Mouse (Mus musculus) spleen, postnatal 14 days (tissue): Measurements from ENCODE around the gene Tsnax.
A peak's percentile ranks its signal among the peaks of the same experiment; 100 is the strongest.

Experiments
- DNase-seq, 2 experiments: peaks; one replicate each; pipeline ENCODE4 v3.0.0; 2021 to 2022; ENCODE audit warnings: low spot score in 2 of 2

Gene Tsnax

GRCm38 (mm10) chr8:125012695-125013627, at the start of gene Tsnax:
Gene Tsnax, plus strand, starts transcription at chr8:125012997.
- peak; percentile 60 to 77 for DNase-seq

- no peak for DNase-seq
Measured at GRCm38 (mm10) chr8:124963246-124963645, 49.6 kb upstream of the Tsnax start.

GRCm38 (mm10) chr8:124964966-124965365, 47.8 kb upstream of the Tsnax start:
- no peak for DNase-seq

DNA sequence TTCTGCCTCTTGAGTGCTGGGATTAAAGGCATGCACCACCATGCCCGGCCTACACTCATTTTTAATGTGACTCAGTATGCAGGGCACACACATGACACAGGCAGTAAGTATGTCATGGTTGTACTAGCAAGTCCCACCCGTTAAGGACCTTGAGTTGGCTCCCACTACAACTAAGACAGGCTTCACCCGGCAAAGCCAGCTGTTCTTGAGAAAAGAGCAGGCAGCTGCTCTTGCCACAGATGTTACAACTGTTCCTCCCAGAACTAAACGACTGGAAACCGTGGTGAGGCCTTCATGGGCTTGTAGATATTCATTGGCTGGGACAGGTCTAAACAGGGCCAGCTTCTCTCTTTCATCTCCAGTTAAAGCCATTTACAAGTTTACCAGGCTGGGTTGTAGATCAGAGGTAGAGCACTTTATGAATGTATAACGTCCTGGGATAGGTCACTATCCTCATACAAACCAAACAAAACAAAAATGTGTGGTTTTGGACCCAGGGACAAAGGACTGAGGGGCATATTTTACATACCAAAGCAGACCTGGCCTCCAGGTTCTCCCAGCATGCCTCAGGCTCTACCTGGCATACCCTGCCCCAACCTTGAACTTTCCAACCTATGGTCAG, 42.4 kb upstream of the Tsnax start:
- DNase-seq, result no peak

GRCm38 (mm10) chr8:124973221-124973620, 39.6 kb upstream of the Tsnax start:
- no peak for DNase-seq

GRCm38 (mm10) chr8:124974254-124974653, 38.5 kb upstream of the Tsnax start:
- no peak for DNase-seq

GRCm38 (mm10) chr8:124976211-124976610, 36.6 kb upstream of the Tsnax start:
- DNase-seq, result no peak

DNA sequence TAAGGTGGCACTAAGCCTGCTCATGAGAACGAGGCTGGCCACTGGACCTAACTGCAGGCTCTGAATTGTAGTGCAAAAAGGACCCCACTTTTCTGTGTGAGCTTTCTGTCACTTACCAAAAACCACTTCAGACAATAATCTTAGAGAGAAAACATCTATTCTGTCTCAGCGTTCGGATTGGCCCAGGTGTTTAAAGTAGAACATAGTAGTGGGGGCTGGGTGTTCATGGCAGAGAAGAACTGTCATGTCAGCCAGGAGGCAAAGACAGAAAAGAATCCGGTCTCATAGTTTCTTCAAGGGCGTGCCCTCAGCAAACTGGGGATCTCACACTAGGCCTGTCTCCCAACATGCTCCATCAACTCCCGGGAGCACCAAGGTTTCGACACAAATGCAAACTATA, 34.8 kb upstream of the Tsnax start:
- no peak for DNase-seq

DNA sequence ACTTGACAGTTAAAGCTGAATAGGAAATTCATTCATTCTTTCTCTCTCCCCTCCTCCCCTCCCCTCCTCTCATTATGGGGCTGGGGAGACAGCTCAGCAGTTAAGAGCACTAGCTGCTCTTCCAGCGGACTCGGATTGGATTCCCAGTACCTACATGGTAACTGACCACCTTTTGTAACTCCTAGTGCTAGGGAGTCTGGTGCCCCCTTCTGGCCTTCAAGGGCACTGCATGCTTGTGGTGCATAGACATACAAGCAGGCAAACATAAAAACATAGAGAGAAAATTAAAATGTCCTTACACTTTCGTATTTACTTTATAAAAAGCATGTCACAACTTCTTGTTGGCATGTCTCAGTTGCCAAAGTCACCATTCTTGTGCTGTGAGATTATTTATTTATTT, 32.8 kb upstream of the Tsnax start:
- DNase-seq, result peak in 1 of 2 experiments; percentile 7

DNA sequence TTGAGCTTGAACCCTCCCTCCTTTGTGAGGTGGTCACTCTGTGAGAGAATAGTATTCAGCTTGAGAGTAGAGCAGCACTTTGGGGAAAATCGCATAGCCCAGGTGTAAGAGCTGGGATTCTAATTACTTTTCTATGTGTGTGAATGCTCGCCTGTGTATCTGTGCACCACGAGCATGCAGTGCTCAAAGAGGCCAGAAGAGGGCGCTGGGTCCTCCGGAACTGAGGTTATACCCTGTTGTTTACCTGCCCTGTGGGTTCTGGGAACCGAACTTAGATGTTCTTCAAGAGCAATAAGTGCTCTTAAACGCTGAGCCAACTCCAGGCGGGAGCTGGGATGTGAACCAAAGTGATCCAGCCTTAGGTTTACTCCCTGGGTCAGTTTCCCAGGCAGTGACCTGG, 32.0 kb upstream of the Tsnax start:
- no peak for DNase-seq

DNA sequence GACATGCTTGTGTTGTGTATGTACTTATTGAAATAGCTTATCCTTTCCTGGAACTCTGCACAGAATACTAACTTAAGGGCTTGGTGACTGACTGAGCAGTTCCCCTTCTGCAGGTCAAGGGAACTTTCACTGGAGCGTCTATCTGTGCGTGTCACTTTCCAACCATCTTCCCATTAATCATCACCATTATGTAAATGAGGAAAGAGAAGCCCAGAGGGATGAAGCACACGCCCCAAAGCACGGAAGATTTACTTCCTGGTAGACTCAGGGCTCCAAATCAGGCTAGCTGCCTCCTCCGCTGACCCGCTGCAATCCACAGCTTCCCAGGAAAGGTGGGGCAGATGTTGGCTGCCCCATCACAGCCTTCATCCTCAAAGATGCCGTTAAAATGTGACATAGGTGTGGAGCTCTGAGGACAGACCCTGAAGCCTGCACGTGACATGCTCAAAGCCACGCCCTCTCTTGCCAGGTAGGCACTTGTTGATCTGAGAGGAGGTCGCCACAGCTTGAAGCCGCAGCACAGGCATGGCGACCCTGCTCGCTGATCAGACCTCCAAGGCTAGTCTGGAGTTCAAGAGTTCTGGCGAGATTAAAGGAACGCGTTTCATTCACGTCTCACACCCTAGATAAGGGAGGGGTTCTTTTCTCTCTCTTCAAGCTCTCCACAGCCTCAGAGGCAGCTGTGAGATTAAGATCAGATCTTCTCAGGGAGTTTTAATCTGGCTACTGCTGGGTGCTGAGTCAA, 21.7 kb upstream of the Tsnax start:
- no peak for DNase-seq

DNA sequence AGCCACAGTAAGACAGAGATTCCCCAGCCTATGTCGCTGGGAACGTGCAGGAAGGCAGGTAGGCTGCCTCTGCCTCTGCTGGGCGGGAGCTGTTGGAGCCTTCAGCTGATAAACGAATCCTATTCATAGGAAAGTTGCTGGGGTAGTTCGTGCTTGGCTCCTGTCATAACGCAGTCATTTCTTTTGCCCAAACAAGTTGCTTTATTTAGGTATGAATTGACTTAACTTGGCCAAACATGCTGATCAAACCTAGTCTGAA, 21.2 kb upstream of the Tsnax start:
- DNase-seq, result no peak

DNA sequence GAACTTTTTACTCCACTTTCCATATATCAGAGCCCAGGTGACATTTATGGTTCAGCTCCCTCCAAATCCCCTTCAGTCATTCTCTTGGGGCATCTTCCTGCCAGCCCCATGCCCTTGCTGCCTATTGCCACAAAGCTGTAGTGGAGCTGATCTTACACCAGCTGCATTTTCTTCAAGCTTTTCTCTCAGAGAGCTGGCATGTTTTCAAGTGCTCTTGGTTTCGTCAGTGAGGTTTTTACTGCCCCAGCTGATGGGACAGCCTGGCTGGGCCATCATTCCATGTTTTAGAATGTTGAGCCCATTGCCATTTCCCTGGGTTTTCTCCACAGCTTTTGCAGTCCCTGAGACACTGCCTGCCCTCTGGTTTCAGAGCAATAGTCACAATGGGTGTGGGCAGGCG, 17.0 kb upstream of the Tsnax start:
- DNase-seq, result no peak

- no peak for DNase-seq
Measured at GRCm38 (mm10) chr8:125024085-125024484, 11.3 kb downstream of the Tsnax start.

DNA sequence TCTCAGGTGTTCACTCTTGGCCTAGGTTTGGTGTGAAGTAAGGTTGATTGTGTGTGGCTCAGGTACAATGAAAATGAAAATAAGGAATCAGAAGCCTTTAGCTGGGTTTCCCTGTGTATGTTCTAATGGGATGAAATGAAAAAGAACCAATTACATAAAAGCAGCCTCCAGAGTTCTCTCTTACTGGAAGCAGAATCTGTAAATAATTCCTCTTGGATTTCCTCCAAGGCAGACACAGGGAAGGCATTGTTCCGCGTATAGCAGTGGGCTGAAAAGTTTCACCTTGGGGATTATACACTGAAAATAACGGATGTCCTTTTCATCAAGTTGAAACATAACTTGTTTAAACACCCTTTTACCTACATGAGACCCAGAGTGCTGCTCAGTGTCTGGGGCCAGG, 14.4 kb downstream of the Tsnax start:
- no peak for DNase-seq

DNA sequence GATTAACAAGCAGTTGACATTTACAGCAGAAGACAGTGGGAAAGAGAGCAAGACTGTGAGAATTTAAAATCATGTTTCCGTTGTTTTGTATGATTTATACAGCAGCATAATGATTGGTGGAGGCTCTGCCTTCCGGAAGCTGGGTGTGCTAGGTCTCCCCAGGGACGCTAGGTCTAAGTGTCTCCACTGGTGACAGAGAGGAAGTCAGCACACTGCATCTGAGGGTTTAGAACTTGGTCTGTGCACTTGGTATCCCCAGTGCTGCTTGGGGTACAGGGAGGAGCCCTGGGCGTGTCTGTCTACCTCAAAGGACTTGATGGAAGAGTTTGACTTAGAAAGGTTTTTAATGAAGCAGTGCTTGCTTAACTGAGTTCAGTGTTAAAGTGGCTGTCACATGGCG, 16.0 kb downstream of the Tsnax start:
- DNase-seq, result peak in 1 of 2 experiments; percentile 12

GRCm38 (mm10) chr8:125031276-125031675, 18.5 kb downstream of the Tsnax start:
- no peak for DNase-seq

GRCm38 (mm10) chr8:125034669-125035068, 21.9 kb downstream of the Tsnax start:
- DNase-seq, result peak in 1 of 2 experiments; percentile 59

DNA sequence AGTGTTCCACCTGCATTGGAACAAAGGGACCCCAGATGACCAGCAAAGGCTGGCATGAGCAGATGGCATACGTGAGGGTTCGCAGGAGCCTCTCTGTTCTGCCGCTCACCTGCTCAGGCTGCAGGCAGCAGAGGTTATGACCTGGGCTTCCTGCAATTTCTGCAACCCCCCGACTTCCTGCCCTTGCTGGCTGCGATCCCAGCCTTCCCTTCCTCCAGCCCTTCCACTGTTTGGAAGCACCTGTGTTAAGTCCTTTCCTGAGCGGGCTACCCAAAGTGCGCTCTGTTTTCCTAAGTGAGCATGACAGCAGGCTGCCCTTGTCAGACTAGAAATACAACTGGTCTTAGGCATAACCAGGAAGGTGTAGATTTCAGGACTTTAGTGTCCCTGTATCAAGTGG, 24.3 kb downstream of the Tsnax start:
- no peak for DNase-seq

- DNase-seq, result no peak
Measured at GRCm38 (mm10) chr8:125038731-125039130, 25.9 kb downstream of the Tsnax start.

GRCm38 (mm10) chr8:125040587-125041375, 28.0 kb downstream of the Tsnax start:
- DNase-seq, result no peak

DNA sequence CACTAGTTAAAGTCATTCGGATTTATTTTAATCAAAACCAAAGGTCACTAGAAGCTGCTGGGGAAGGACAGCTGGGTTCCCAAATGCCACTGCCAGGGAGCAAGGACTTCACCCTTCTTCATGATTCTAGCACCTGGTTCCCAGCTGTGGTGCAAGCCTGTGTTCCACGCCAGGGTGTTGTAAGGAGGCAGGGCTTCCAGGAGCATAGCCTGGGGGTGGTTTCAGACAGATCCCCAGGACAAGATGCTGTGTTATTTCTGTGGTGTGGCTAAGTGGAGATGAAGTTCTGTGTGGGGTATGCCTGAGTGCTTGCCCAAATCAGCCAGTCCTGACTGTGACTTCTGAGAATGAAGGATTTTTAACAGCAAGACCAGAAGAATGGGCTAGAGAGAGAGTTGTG, 28.7 kb downstream of the Tsnax start:
- DNase-seq, result no peak
